Mouse (Mus musculus): ENCODE measurements around the gene Sertad2.

Sertad2 gene

GRCm38 (mm10) chr11:20549481-20549880, 6.4 kb downstream of the Sertad2 start:
- DNase-seq = no peak

- no peak for DNase-seq
Measured at GRCm38 (mm10) chr11:20550196-20550595, 7.1 kb downstream of the Sertad2 start.

DNA sequence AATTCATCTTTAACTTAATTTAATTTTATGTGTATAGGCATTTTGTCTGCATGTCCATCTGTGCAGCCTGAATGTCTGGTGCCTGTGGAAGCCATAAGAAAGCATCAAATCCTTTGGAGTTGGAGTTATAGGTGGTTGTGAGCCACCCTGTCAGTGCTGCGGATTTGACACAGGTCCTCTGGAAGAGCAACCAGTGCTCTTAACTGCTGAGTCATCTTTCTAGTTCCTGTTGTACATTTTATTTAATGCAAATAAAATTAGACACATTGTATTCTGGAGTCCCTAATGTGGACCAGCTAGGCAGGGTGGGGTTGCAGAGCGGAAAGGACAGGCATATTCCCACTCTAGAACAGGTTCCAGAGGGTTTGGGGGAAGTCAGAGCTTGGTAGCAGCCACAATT, 9.0 kb downstream of the Sertad2 start:
- DNase-seq = no peak

DNA sequence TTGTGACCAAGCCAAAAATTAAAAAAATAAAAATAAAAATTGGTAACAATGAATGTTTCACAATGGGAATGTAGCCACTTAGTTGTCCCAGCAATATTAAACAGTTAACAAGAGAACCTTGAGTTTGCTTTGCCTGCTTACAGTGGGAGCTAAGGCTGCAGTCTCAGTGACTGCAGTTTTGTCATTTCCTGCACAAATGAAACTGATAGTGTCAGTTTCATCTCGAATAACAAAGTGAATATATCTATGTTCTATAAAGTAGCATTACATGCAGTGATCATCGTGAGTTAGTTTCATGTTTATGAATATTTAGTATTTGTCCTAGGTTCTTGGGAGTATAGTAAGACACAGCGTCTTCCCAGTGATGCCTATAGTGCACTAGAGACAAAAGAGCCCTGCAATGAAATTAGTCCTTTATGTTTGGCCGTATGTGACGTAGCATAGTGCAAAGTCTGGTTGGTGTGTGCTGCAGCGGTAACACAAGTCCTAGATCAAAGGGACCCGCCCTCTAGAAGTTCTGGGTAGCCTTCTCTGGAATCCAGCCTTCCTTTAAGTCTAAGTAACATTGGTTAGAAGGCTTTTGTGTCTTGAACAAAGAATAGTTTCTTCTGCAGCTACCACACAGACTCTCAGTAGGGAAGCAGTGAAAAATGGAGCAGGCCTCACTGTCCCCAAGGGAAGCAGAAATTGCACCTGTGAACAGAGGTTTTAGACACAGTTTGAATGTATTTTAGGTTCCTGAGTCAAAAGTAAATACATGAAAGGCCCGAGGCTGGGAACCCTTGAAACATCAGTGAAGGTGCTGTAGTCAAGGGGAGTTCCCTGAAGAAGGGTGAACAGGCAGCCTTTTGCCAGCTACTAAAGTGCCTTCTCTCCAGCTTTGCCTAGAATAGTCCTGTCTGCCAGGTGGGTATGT, 10.0 kb downstream of the Sertad2 start:
- no peak for DNase-seq

- no peak for DNase-seq
Measured at GRCm38 (mm10) chr11:20555651-20556050, 12.6 kb downstream of the Sertad2 start.

DNA sequence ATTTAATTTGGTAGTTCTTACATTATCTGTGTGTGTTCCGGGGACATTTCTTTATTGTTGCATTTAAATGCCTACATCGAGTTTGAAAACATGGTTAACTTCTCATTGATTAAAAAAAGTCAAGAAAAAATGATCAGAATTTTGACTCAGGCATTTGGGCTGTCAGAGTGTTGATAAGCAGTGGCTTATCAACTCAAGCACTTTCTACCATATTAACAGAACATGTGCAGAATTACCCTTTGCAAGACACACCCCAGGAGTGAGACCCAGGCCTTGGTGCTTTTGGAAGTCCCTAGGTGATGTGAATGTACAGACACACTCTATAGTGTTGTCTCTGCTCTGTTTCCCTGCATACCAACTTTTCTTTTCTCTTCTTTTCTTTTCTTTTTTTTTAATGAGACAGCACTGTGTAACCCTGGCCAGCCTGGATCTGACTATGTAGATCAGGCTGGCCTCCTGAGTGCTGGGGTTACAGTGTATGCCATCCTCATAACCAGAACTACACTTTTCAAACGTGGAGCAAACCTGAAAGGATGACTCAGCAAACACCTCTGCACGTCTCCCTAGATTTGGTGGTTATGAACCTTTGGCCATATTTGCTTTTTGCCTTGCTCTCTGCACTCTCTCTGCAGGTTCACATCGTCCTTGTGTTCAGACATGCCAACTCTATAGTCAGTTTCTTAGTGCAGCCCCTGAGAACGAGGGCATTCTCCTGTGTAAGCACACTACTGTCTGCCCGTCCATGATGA, 13.3 kb downstream of the Sertad2 start:
- DNase-seq = no peak

DNA sequence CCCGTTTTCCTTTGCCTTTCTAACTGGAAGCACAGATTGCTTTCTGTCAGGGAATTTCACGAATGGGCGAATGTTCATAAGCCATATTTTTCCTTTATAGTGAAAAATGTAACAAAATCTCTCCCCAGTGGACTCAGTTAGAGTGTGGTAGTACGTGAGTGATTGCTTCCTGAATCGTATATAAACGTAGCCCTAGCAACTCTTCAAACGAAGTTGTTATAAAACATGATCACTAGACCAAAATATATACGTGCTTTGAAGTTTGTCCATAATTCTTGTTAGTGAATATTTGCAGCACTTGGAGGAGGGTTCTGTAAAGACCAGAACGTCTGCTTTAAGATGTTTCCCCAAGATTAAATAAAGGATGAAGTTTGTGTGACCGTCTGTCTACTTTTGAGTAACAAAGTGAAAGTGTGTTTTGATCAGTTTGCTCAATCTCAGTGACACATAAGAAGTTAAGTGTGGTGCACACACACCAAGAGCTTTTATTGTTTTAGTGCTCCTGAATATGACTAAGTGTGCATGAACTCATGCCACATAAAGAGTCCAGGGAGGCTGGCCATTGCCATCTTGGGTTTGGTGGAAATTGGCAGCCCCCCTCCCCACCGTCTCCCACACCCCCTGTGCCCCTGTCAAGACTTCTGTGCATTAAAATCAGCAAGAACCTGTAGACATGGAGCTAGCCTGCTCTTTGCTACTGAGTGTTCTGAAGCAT, 16.3 kb downstream of the Sertad2 start:
- DNase-seq = no peak

- no peak for DNase-seq
Measured at GRCm38 (mm10) chr11:20559951-20560642, 17.0 kb downstream of the Sertad2 start.

DNA sequence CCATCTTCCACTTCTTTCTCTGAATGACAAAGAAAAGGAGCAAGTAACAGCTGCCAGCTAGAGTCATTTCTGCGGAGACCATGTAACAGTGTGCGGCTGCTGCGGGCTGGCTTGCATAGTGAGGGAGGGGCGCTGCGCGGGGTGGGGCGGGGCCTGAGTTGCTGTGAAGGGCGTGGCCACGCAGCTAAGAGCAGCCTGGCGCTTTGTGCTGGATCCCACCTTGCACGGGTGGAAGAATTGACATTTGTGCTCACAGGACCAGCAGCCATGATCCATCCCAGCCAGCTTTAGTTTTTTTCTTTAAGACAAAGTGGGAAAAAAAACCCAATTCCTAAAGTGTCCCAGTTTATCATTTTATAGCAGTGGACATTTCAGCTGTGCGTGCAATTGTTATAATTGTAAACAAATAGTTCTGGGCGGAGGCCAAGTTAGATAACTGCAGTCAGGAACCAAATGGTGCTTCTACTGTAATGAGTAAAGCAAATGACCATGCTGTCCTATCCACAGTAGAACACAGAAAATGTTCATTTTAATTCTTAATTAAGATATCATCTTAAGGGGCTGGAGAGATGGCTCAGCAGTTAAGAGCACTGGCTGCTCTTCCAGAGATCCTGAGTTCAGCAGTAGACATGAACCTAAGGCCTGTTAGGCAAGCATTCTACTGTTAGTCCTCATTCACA, 18.4 kb downstream of the Sertad2 start:
- DNase-seq = peak; percentile 10 to 15

GRCm38 (mm10) chr11:20565057-20565456, 22.0 kb downstream of the Sertad2 start:
- DNase-seq = no peak

- no peak for DNase-seq
Measured at GRCm38 (mm10) chr11:20571702-20572413, 28.8 kb downstream of the Sertad2 start.

- DNase-seq = no peak
Measured at GRCm38 (mm10) chr11:20576046-20576635, 33.1 kb downstream of the Sertad2 start.

- no peak for DNase-seq
Measured at GRCm38 (mm10) chr11:20582758-20583157, 39.7 kb downstream of the Sertad2 start.

DNA sequence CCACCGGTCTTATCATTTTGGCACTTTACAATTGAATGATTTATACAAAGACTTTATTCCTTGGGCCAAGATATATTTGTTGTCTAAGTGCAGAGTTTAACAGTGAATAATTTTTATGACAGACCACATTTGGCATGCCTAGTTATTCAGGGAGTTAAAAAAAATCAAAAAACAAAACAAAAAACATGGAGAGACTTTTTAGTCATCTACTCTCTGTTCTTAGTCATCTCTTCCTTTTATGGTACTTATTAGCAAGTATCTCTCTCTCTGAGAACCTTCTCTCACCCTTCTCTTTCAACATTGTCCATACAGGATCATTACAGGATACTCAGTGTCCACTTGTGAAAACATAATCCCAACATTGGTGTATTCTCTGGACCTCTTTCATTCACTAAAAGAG, 42.2 kb downstream of the Sertad2 start:
- no peak for DNase-seq

- no peak for DNase-seq
Measured at GRCm38 (mm10) chr11:20586180-20586579, 43.1 kb downstream of the Sertad2 start.

DNA sequence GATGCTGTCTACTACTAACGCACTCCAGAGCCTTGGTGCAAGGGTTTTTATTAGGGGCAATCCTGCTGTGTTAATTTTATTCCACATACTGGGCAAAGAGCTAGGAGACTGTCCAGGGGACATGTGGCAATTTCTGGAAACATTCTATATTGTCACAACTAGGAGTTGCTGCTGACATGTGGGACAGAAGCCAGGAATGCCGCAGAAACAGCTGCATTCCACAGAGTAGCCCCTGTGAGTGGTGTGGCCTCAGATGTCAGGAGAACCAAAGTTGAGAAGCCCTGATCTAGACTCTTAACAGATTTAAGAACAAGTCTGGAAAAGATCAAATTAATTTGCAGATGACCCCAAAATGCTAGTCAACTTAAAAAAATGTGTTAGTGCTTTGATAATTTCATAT, 46.3 kb downstream of the Sertad2 start:
- DNase-seq = no peak

GRCm38 (mm10) chr11:20592010-20592409, 49.0 kb downstream of the Sertad2 start:
- peak in 1 of 2 experiments; percentile 20 for DNase-seq

- DNase-seq = no peak
Measured at GRCm38 (mm10) chr11:20594229-20595201, 51.5 kb downstream of the Sertad2 start.

DNA sequence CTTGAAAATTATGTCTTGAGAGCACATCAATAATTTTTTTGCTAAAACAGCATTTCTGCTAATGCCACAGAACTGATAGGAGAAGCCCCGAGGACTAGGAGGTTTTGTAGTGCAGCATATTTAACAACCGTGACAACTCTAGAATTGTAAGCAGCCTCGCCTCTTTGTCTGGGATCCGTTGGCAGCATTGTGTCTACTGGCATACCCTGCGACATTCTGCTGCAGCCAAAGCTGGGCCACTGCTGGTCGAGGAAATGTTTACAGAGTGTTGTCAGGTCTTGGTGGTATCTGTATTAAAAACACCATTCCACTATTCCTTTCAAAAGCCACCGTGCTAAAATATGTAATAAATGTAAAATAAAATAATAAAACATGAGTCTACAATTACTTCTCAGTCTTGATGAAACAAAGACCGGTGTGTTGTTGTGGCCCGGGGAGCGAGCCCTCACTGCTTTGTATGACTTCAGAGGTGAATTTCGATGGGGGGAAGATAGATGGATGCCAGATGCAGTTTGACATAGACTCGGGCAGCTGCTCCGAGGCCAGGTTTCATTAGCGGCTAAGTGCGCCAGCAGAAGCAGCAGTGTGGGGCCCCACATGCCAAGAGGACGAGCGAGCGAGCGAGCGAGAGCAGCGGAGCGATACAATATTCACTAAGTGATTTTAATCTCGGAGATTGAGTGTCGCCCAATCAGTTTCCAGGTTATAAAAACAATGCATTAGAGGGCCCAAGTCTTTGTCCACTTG, 60.2 kb downstream of the Sertad2 start:
- DNase-seq = no peak

All from thymus, adult 18-20 months (tissue).